27 mouse cellular contexts compared by ENCODE assay signal in genomic region chr13:20125845-20126244, GRCm38 (mm10). TPM values are rescaled to one million over a fixed set of nuclear protein-coding genes. Genes with fewer than 3 reads are reported as not detected.
DNase-seq lines count a peak whose midpoint lies in the region; ATAC-seq lines count a peak whose summit lies in the region.
"Had no signal": no experiment of that assay in that cellular context is flagged by ENCODE, and none has a peak within 500 bp of the region (broad histone marks: within the 10 kb centered on the region; RNA-seq: fewer than 3 reads in every experiment).

No protein-coding gene starts in this region.

- H3K9me3 ChIP-seq in forebrain, embryonic 11.5 days (ENCODE audit: control insufficient read depth, low read length), result no peaks in the 10 kb centered on the region
- no peaks in the 10 kb centered on the region for H3K9me3 ChIP-seq in forebrain, embryonic 15.5 days
- no peaks in the 10 kb centered on the region for H3K9me3 ChIP-seq in intestine, embryonic 16.5 days (ENCODE audit: control insufficient read depth, low read length)
- no peaks in the 10 kb centered on the region for H3K9me3 ChIP-seq in stomach, embryonic 16.5 days (replicated peaks; ENCODE audit: control insufficient read depth, low read length)
- H3K9me3 ChIP-seq: embryonic facial prominence, embryonic 15.5 days; G1E; heart, embryonic 10.5 days; hindbrain, embryonic 15.5 days; liver, embryonic 15.5 days; lung, embryonic 15.5 days; neural tube, embryonic 15.5 days had no signal

- no peak for DNase-seq in forebrain, embryonic 11.5 days (ENCODE audit: low spot score)
- DNase-seq in ES-CJ7 (ENCODE audit: low read depth, low spot score), result peak; percentile 5
- no peak for DNase-seq in layer of hippocampus, adult 18-20 months (ENCODE audit: low spot score in 2 of 2)
- no peak for DNase-seq in left cerebral cortex, adult 9 months (ENCODE audit: low spot score in 2 of 2)
- DNase-seq: adrenal gland, adult 8-10 months; cerebellum, adult 18-20 months; gastrocnemius, postnatal 10 days; heart, postnatal 4 days; kidney, adult 2 months; kidney, postnatal 36 days; layer of hippocampus, adult 9-11 months; thymus, postnatal 36 days had no signal

- H3K4me3 ChIP-seq in forebrain, embryonic 11.5 days (ENCODE audit: low read depth, low read length), result no peak overlapping the region
- no peak overlapping the region for H3K4me3 ChIP-seq in forebrain, embryonic 15.5 days
- no peak overlapping the region for H3K4me3 ChIP-seq in intestine, embryonic 16.5 days (ENCODE audit: low read length)
- H3K4me3 ChIP-seq in stomach, embryonic 16.5 days (replicated peaks; ENCODE audit: low read length), result no peak overlapping the region
- H3K4me3 ChIP-seq: embryonic facial prominence, embryonic 15.5 days; heart, embryonic 10.5 days; hindbrain, embryonic 15.5 days; liver, embryonic 15.5 days; lung, embryonic 15.5 days; neural tube, embryonic 15.5 days had no signal

- no peaks in the 10 kb centered on the region for H3K4me1 ChIP-seq in forebrain, embryonic 11.5 days (replicated peaks; ENCODE audit: control insufficient read depth, insufficient read depth, low read length)
- peaks cover 8% of the 10 kb centered on the region for H3K4me1 ChIP-seq in forebrain, embryonic 15.5 days
- H3K4me1 ChIP-seq in intestine, embryonic 16.5 days (ENCODE audit: control insufficient read depth, insufficient read depth, low read length), result peaks cover 34% of the 10 kb centered on the region
- no peaks in the 10 kb centered on the region; the same call in 1 of the 2 replicates for H3K4me1 ChIP-seq in stomach, embryonic 16.5 days (ENCODE audit: control insufficient read depth, insufficient read depth, low read length)
- H3K4me1 ChIP-seq: hindbrain, embryonic 15.5 days had no signal

- H3K4me2 ChIP-seq in forebrain, embryonic 11.5 days (ENCODE audit: low read depth, low read length, severe bottlenecking), result no peak overlapping the region
- H3K4me2 ChIP-seq in forebrain, embryonic 15.5 days (replicated peaks), result no peak overlapping the region
- peak overlapping the region; percentile 42 for H3K4me2 ChIP-seq in intestine, embryonic 16.5 days (ENCODE audit: low read depth, low read length)
- no peak overlapping the region for H3K4me2 ChIP-seq in stomach, embryonic 16.5 days (ENCODE audit: low read depth, low read length)
- H3K4me2 ChIP-seq: embryonic facial prominence, embryonic 15.5 days; hindbrain, embryonic 15.5 days; midbrain, embryonic 11.5 days; neural tube, embryonic 15.5 days had no signal

- 0 out of 2 replicates have a peak, but pooled peaks have one; percentile 7 for ATAC-seq in forebrain, embryonic 11.5 days (replicated peaks; ENCODE audit: low FRiP score)
- no peak for ATAC-seq in forebrain, embryonic 15.5 days (replicated peaks)
- ATAC-seq in intestine, embryonic 16.5 days, result peak; percentile 43
- peak; percentile 11; the same call in 1 of the 2 replicates for ATAC-seq in stomach, embryonic 16.5 days (ENCODE audit: insufficient read depth, low FRiP score)
- ATAC-seq: activated CD4-positive, CD25-positive, alpha-beta regulatory T cell, adult 4 months; CD4-positive, CD25-positive, alpha-beta regulatory T cell, adult 4 months; forebrain, embryonic 16.5 days; Patski had no signal

- no peak overlapping the region for H3K9ac ChIP-seq in forebrain, embryonic 11.5 days (ENCODE audit: low read length)
- no peak overlapping the region for H3K9ac ChIP-seq in forebrain, embryonic 15.5 days (replicated peaks)
- H3K9ac ChIP-seq in intestine, embryonic 16.5 days (ENCODE audit: low read depth, low read length), result no peak overlapping the region
- no peak overlapping the region for H3K9ac ChIP-seq in stomach, embryonic 16.5 days (ENCODE audit: low read length)
- H3K9ac ChIP-seq: embryonic facial prominence, embryonic 15.5 days; hindbrain, embryonic 15.5 days; liver, embryonic 15.5 days; lung, embryonic 15.5 days; neural tube, embryonic 15.5 days had no signal

- H3K27me3 ChIP-seq in forebrain, embryonic 11.5 days (ENCODE audit: control insufficient read depth, insufficient read depth, low read length), result peaks cover 14% of the 10 kb centered on the region
- peaks cover 55% of the 10 kb centered on the region for H3K27me3 ChIP-seq in forebrain, embryonic 15.5 days
- H3K27me3 ChIP-seq in intestine, embryonic 16.5 days (replicated peaks; ENCODE audit: control insufficient read depth, insufficient read depth, low read length), result no peaks in the 10 kb centered on the region
- H3K27me3 ChIP-seq in stomach, embryonic 16.5 days (ENCODE audit: control insufficient read depth, insufficient read depth, low read length), result no peaks in the 10 kb centered on the region
- H3K27me3 ChIP-seq: embryonic facial prominence, embryonic 15.5 days; hindbrain, embryonic 15.5 days; lung, embryonic 15.5 days; neural tube, embryonic 15.5 days; Patski had no signal

- H3K27ac ChIP-seq in forebrain, embryonic 11.5 days (ENCODE audit: low read depth, low read length), result no peak overlapping the region
- no peak overlapping the region for H3K27ac ChIP-seq in forebrain, embryonic 15.5 days (replicated peaks)
- H3K27ac ChIP-seq in intestine, embryonic 16.5 days (ENCODE audit: low read length), result peak overlapping the region; percentile 85
- no peak overlapping the region for H3K27ac ChIP-seq in stomach, embryonic 16.5 days (ENCODE audit: low read length)
- H3K27ac ChIP-seq: embryonic facial prominence, embryonic 15.5 days; heart, embryonic 10.5 days; hindbrain, embryonic 15.5 days; liver, embryonic 15.5 days; neural tube, embryonic 15.5 days had no signal

- no peaks in the 10 kb centered on the region for H3K36me3 ChIP-seq in forebrain, embryonic 11.5 days (ENCODE audit: control insufficient read depth, insufficient read depth, low read length)
- H3K36me3 ChIP-seq in forebrain, embryonic 15.5 days, result no peaks in the 10 kb centered on the region
- H3K36me3 ChIP-seq in intestine, embryonic 16.5 days (ENCODE audit: control insufficient read depth, insufficient read depth, low read length), result no peaks in the 10 kb centered on the region
- no peaks in the 10 kb centered on the region for H3K36me3 ChIP-seq in stomach, embryonic 16.5 days (ENCODE audit: control insufficient read depth, insufficient read depth, low read length)
- H3K36me3 ChIP-seq: embryonic facial prominence, embryonic 15.5 days; G1E; heart, embryonic 10.5 days; hindbrain, embryonic 15.5 days; liver, embryonic 15.5 days; lung, embryonic 15.5 days; neural tube, embryonic 15.5 days had no signal

- 91% methylated on average over 10 of the region's 10 CpGs for WGBS in forebrain, embryonic 11.5 days
- 92% methylated on average over 10 of the region's 10 CpGs for WGBS in forebrain, embryonic 15.5 days
- WGBS in intestine, embryonic 16.5 days, result 71% methylated on average over 10 of the region's 10 CpGs
- 74% methylated on average over 10 of the region's 10 CpGs for WGBS in stomach, embryonic 16.5 days

RNA-seq across cellular contexts. Expression of gene Elmo1, which starts 35.4 kb away (rescaled TPM):
- 12.3 and 12.8 TPM in 2 replicates for polyA plus RNA-seq in forebrain, embryonic 11.5 days (2014; fragmentation: Nextera tagmentation; extraction: Ambion mirVana)
- 31.5 and 34.9 TPM in 2 replicates for polyA plus RNA-seq in forebrain, embryonic 15.5 days (2015; fragmentation: Nextera tagmentation; extraction: Ambion mirVana)
- polyA plus RNA-seq in intestine, embryonic 16.5 days (2015; fragmentation: Nextera tagmentation; extraction: Ambion mirVana), result 14.4 and 17.5 TPM in 2 replicates
- 11.6 and 11.9 TPM in 2 replicates for polyA plus RNA-seq in stomach, embryonic 16.5 days (2015; fragmentation: Nextera tagmentation; extraction: Ambion mirVana)
- 10 to 100 TPM; 28.9 to 29.8 TPM for total RNA-seq in layer of hippocampus, adult 18-20 months (2021)
- polyA plus RNA-seq: G1E had no signal
